Mouse (Mus musculus) layer of hippocampus, adult 6 months (tissue): ENCODE data around the gene Foxa1. TPM values are rescaled to one million over a fixed set of nuclear protein-coding genes. Genes with fewer than 3 reads are reported as not detected.

Experiments used
- long read RNA-seq, 2 experiments: library from polyadenylated mRNA; unstranded; transcript quantifications; one replicate each; pipeline ENCODE4 v2.0.0; 2019 to 2020
- polyA plus RNA-seq: library from polyadenylated mRNA; unstranded; fragments of <200 nt; fragmentation: Nextera tagmentation; gene quantifications from 2 replicates; pipeline ENCODE4 v1.2.3, GENCODE M21; 2021

Foxa1 gene
- polyA plus RNA-seq: not detected in 2 replicates
- long read RNA-seq, experiment 1: 0 reads
- long read RNA-seq, experiment 2: 0 reads

DNA sequence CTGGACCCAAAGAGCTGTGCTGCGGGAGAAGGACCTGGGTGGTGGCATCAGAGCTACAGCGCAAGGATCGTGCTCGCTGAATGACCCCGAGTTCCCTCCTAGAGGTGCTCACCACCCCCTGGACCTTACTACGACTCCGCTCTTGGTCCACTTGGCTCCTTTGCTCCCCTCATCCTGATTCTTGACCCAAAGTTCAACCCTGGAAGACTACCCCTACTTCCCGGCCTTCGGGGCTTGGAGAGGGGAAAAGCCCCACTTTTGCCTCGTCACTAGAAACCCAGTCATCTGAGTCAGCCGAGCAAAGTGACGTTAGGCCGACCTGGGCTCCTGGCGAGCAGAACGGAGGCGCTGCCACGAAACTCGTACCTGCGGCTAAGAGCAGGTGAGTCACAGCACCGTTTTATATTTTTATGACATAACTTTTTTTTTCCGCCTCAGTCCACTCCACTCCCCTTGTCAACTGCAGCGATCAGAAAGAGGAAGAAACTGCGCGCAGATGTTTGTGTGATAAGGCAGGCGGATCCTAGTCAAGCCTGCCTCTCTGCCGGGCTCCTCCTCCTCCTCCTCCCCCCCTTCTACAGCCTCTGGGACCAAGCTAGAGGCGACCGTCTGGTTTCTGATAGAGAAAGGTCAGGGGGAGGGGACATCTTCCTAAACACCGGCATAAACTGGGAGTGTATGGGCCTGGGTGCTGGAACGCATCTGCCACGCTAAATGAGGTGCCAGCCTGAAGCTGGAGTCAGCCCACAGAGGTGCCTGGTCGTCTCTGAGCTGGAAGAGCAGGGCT lies at the start of gene Foxa1:
TSS of gene Foxa1 (minus strand) at position 502 of the 787 bp plus-strand sequence.

DNA sequence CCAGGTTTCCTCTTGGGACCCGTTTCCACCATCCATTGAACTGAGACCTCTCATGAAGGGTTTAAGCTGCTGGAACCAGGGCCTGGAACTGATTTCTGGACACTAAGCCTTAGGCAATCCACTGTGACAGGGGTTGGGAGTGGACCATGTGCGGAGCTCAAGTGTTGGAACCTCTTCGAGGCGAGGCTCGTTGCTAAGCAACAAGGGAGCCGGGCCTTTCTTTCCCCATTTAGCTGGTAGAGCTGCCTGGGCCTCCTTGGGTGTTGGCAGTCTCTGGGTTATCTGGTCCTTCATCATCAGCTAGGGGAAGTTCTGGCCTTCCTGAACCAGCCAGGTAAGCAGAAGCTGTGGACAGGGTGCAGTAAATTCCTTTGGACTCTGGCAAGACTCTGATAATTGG lies 17.2 kb upstream of the Foxa1 start, which contains the start of gene Ttc6:
TSS of gene Ttc6 (plus strand) at position 205 of the 400 bp plus-strand sequence.

Other genes with a start within 250 kb of the Foxa1 start
- gene Ttc6, start 17.2 kb upstream of the Foxa1 start, polyA plus RNA-seq: not detected in 2 replicates